Mouse (Mus musculus) kidney, postnatal 36 days (tissue): ENCODE results near the gene Gm9736.
"Not testable (repeated sequence)": the region's sequence is repeated elsewhere in the genome, so short reads cannot be mapped to it uniquely, and the experiment has no call there.

ENCODE experiments used
- DNase-seq, 2 experiments: peaks; one replicate each; pipeline ENCODE4 v3.0.0; 2021 to 2022; ENCODE audit warnings: mixed read lengths in 2 of 2

Gm9736 gene

DNA sequence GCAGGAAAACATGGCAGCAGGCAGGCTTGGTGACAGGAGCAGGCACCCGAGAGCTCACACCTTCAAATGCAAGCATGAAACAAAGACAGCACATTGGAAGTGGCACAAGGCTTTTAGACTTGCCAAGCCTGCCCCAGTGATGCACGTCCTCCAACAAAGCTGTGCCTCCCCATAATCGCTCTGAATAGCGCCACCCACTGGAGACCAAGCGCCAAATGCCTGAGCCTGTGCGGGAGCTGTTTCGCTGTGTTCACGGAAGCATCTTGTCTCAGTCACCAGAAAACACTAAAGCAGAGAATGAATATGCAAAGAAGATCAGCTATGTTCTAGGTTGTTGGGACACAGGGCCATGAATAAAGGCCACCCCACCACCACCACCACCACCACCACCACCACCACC, 26.3 kb downstream of the Gm9736 start:
- no peak for DNase-seq

DNA sequence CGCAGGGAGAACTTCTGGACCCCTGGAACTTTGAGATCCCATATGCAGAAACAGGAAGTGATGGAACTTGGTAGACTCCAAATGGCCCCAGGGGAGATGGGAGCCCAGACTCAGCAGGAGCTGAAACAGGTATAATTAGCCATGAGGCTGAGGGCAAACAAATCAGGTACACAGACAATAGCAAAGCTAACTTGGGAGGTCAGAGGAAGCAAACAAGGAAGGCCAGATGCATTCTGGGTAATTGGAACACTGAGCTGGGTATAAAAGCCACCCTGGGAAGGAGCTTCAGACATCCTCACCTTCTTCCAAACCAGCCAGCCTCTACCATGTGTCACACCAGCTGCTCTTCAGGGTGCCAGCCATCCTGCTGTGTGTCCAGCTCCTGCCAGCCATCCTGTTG, 30.9 kb downstream of the Gm9736 start, which contains the start of gene Krtap12-1:
Gene Krtap12-1, plus strand, starts transcription at position 301 of the 400 bp plus-strand sequence.
- DNase-seq: not testable (repeated sequence)

DNA sequence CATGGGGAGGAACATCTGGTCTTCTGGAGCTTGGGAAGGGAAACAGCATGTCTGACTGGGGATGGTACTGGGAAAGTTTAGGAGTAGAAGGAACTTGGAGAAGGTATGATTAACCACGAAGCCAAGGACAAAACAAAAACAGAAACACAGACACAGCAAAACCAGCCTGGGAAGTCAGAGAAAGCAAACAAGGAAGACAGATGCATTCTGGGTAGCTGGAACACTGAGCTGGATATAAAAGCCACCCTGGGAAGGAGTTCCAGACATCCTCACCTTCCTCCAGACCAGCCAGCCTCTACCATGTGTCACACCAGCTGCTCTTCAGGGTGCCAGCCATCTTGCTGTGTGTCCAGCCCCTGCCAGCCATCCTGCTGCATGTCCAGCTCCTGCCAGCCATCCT, 35.6 kb downstream of the Gm9736 start, which contains the start of gene Gm10142:
Gene Gm10142, plus strand, starts transcription at position 301 of the 400 bp plus-strand sequence.
- no peak for DNase-seq

DNA sequence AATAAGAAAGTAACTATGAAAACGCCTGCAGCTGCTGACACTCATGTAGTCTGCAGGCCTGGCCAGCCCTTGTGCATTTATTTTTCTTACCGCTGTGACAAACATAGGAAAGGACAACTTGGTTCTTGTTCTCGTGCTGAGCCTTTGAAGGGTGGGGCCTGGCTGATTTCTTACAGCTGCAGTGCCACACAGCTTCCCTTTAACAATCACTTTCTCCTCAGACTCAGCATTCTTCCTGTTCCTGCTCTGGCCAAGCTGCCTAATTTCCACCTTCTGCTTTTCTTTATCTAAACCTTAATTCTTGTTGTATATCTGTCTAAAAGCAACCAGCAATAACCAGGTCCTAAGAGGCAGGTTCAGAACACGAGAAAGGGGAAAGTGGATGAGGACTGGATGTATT, 37.4 kb downstream of the Gm9736 start:
- no peak for DNase-seq

DNA sequence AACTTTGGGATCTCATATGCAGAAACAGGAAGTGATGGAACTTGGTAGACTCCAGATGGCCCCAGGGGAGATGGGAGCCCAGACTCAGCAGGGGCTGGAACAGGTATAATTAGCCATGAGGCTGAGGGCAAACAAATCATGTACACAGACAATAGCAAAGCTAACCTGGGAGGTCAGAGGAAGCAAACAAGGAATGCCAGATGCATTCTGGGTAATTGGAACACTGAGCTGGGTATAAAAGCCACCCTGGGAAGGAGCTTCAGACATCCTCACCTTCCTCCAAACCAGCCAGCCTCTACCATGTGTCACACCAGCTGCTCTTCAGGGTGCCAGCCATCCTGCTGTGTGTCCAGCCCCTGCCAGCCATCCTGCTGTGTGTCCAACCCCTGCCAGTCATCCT, 40.0 kb downstream of the Gm9736 start, which contains the start of gene Gm10024:
Gene Gm10024, plus strand, starts transcription at position 301 of the 400 bp plus-strand sequence.
- not testable (repeated sequence) for DNase-seq

DNA sequence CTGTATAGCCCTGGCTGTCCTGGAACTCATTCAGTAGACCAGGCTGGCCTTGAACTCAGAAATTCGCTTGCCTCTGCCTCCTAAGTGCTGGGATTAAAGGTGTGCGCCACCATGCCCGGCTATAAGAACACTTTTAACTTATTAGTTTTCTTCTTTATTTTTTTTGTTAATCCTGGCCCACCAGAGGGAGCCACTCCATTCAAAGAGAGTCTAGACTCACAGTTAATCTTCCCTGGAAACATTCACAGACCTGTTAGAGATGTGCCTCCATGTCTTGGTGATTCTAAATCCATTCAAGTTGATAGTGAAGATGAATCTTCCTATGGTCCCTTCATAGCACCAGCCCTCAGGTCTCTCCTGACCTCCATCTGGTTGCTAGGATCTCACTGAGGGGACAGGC, 41.3 kb downstream of the Gm9736 start:
- DNase-seq: no peak

DNA sequence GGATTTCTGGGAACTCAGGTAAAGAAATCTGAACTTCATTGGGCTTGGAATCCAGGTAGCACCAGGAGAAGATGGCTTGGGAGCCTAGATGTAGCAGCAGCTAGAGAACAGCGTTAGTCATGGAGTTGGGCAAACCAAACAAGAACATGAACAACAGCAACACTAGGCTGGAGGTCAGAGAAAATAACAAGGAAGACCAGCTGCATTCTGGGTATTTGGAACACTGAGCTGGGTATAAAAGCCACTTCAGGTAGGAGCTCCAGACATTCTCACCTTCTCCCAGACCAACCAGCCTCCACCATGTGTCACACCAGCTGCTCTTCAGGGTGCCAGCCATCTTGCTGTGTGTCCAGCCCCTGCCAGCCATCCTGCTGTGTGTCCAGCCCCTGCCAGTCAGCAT, 44.8 kb downstream of the Gm9736 start, which contains the start of gene Gm10272:
Gene Gm10272, plus strand, starts transcription at position 301 of the 400 bp plus-strand sequence.
- DNase-seq: no peak
